8 mouse cellular contexts compared by ENCODE assay signal in genomic region chr12:37881376-37881775, GRCm38 (mm10).
A peak's percentile ranks its signal among the peaks of the same experiment; 100 is the strongest.
DNase-seq lines count a peak whose midpoint lies in the region; ATAC-seq and TF ChIP-seq lines count a peak whose summit lies in the region.

No protein-coding gene starts in this region.

- H3K27ac ChIP-seq in kidney, embryonic 16.5 days (ENCODE audit: low read length), result no peak overlapping the region
- no peak overlapping the region for H3K27ac ChIP-seq in embryonic facial prominence, embryonic 12.5 days
- H3K27ac ChIP-seq in hindbrain, embryonic 14.5 days, result no peak overlapping the region
- H3K27ac ChIP-seq in midbrain, postnatal 0 days (ENCODE audit: low read depth, low read length), result no peak overlapping the region

- no peaks in the 10 kb centered on the region for H3K36me3 ChIP-seq in kidney, embryonic 16.5 days (ENCODE audit: insufficient read depth, low read length)
- no peaks in the 10 kb centered on the region for H3K36me3 ChIP-seq in embryonic facial prominence, embryonic 12.5 days
- no peaks in the 10 kb centered on the region for H3K36me3 ChIP-seq in hindbrain, embryonic 14.5 days (replicated peaks; ENCODE audit: control insufficient read depth, insufficient read depth)
- H3K36me3 ChIP-seq in midbrain, postnatal 0 days (ENCODE audit: insufficient read depth, low read length), result no peaks in the 10 kb centered on the region

- peak overlapping the region; percentile 44 for H3K4me3 ChIP-seq in kidney, embryonic 16.5 days (ENCODE audit: low read length)
- peak overlapping the region; percentile 46 for H3K4me3 ChIP-seq in embryonic facial prominence, embryonic 12.5 days
- peak overlapping the region; percentile 44 for H3K4me3 ChIP-seq in hindbrain, embryonic 14.5 days (replicated peaks; ENCODE audit: low read length)
- H3K4me3 ChIP-seq in midbrain, postnatal 0 days (ENCODE audit: low read depth, low read length), result peak overlapping the region; percentile 45

- no peak for TF ChIP-seq CTCF in midbrain, postnatal 0 days (IDR thresholded peaks at IDR 0.05)

- no peaks in the 10 kb centered on the region for H3K4me1 ChIP-seq in kidney, embryonic 16.5 days (ENCODE audit: insufficient read depth, low read length)
- H3K4me1 ChIP-seq in embryonic facial prominence, embryonic 12.5 days, result no peaks in the 10 kb centered on the region
- peaks cover 6% of the 10 kb centered on the region for H3K4me1 ChIP-seq in hindbrain, embryonic 14.5 days (replicated peaks; ENCODE audit: control insufficient read depth, insufficient read depth, low read length)
- H3K4me1 ChIP-seq in midbrain, postnatal 0 days (ENCODE audit: insufficient read depth, low read length), result no peaks in the 10 kb centered on the region

- no peaks in the 10 kb centered on the region for H3K27me3 ChIP-seq in kidney, embryonic 16.5 days (ENCODE audit: insufficient read depth, low read length)
- H3K27me3 ChIP-seq in embryonic facial prominence, embryonic 12.5 days, result no peaks in the 10 kb centered on the region
- H3K27me3 ChIP-seq in hindbrain, embryonic 14.5 days (ENCODE audit: control insufficient read depth, insufficient read depth, low read length), result no peaks in the 10 kb centered on the region
- no peaks in the 10 kb centered on the region for H3K27me3 ChIP-seq in midbrain, postnatal 0 days (ENCODE audit: insufficient read depth, low read length)

- ATAC-seq in kidney, embryonic 16.5 days (ENCODE audit: low FRiP score, low TSS enrichment), result no peak
- no peak for ATAC-seq in embryonic facial prominence, embryonic 12.5 days (ENCODE audit: insufficient number of reproducible peaks, insufficient read depth, low FRiP score, low TSS enrichment)
- ATAC-seq in hindbrain, embryonic 14.5 days (ENCODE audit: low FRiP score), result no peak
- ATAC-seq in midbrain, postnatal 0 days (ENCODE audit: low FRiP score), result no peak
- no peak for ATAC-seq in granulocyte monocyte progenitor cell, adult 5-6 weeks (replicated peaks; ENCODE audit: poor library complexity, severe bottlenecking)

- peak overlapping the region; percentile 58 for H3K4me2 ChIP-seq in kidney, embryonic 16.5 days (replicated peaks; ENCODE audit: low read depth, low read length)
- peak overlapping the region; percentile 94 for H3K4me2 ChIP-seq in embryonic facial prominence, embryonic 12.5 days (replicated peaks)
- H3K4me2 ChIP-seq in hindbrain, embryonic 14.5 days (replicated peaks), result peak overlapping the region; percentile 96
- peak overlapping the region; percentile 71 for H3K4me2 ChIP-seq in midbrain, postnatal 0 days (ENCODE audit: low read depth, low read length, poor library complexity, severe bottlenecking)

- H3K9ac ChIP-seq in kidney, embryonic 16.5 days (replicated peaks; ENCODE audit: low read length), result no peak overlapping the region
- H3K9ac ChIP-seq in embryonic facial prominence, embryonic 12.5 days, result 0 out of 2 replicates have a peak overlapping the region, but pooled peaks have one; percentile 19
- peak overlapping the region; percentile 54 for H3K9ac ChIP-seq in hindbrain, embryonic 14.5 days
- H3K9ac ChIP-seq in midbrain, postnatal 0 days (replicated peaks; ENCODE audit: low read length, poor library complexity, severe bottlenecking), result peak overlapping the region; percentile 44; the same call in 1 of the 2 replicates

- 6% methylated on average over 10 of the region's 10 CpGs for WGBS in kidney, embryonic 16.5 days
- WGBS in embryonic facial prominence, embryonic 12.5 days, result 6% methylated on average over 10 of the region's 10 CpGs
- WGBS in hindbrain, embryonic 14.5 days, result 1% methylated on average over 10 of the region's 10 CpGs
- 3% methylated on average over 10 of the region's 10 CpGs for WGBS in midbrain, postnatal 0 days

- DNase-seq in kidney, adult 8-10 months, result no peak
- no peak for DNase-seq in hindbrain, embryonic 14.5 days (ENCODE audit: low spot score)
- DNase-seq in midbrain, postnatal 0 days (ENCODE audit: low spot score), result no peak
- no peak for DNase-seq in ovary, postnatal 36 days (ENCODE audit: low spot score)
- DNase-seq in gastrocnemius, postnatal 10 days, result no peak

- no peaks in the 10 kb centered on the region for H3K9me3 ChIP-seq in kidney, embryonic 16.5 days (ENCODE audit: low read length)
- no peaks in the 10 kb centered on the region for H3K9me3 ChIP-seq in embryonic facial prominence, embryonic 12.5 days
- no peaks in the 10 kb centered on the region for H3K9me3 ChIP-seq in hindbrain, embryonic 14.5 days (ENCODE audit: control insufficient read depth, low read length)
- no peaks in the 10 kb centered on the region for H3K9me3 ChIP-seq in midbrain, postnatal 0 days (ENCODE audit: low read length)
